Mouse (Mus musculus): ENCODE data around the gene Nxpe5.

DNA sequence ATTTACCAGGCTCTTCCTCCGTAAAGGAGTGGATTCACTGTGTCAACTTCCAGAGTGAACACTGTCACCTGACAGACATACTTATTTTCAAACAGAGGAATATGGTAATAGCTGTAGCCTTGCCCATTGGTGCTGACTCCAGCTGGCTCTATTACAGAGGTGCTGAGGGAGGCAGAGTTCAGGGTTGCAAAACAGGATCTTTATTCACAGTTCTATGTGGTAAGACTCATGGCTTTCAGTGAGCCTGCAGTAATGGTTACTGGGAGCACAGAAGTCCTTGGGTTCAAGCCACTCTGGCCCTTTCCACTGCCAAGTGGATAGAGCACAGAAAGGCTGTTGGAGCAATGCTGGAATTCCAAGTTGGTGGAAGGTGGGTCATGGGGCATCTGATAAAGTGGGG lies 18.4 kb upstream of the Nxpe5 start:
- TF ChIP-seq CTCF (IDR thresholded peaks at IDR 0.05; ENCODE audit: low read depth) (no peak), EP300 (IDR thresholded peaks at IDR 0.05; ENCODE audit: low read depth) (no peak)

Data from liver, embryonic 14.5 days (tissue).